Mouse (Mus musculus) urinary bladder, postnatal 10 days (tissue): ENCODE measurements around the gene Josd1.

ENCODE experiments used
- DNase-seq: peaks from one replicate; pipeline ENCODE4 v3.0.0; 2022; ENCODE audit warnings: low spot score

The Josd1 gene

DNA sequence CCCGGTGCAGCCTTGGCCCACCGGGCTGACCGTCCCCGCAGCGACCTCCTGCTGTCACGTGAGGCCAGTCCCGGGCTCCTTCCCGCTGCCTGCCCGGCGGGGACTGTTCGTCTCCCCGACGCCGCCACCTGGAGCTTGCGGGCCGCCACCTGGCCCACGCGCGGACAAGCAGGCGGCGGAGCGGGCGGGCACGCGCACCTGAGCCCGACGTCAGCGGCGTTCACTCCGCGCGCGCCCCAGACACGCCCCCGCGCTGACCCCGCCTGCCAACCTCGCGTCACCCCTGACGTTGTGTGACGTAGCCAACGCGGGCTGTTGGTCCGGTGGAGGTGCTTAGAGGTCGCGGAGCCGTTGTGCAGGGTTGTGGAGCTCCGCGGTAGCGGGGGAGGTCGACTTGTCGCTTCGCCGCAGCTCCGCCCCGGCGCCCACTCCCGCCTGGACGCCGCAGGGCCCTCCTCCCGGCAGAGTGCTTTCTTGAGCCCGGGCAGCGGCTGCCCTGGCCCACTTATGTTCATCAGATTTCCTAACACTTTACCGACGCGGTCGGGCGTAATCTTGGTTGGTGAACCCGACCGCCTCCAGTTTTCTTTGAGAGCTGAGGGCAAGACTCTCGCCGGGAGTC, at the start of gene Josd1:
Gene Josd1, minus strand, starts transcription at position 274 of the 622 bp plus-strand sequence.
- peak; percentile 93 for DNase-seq

DNA sequence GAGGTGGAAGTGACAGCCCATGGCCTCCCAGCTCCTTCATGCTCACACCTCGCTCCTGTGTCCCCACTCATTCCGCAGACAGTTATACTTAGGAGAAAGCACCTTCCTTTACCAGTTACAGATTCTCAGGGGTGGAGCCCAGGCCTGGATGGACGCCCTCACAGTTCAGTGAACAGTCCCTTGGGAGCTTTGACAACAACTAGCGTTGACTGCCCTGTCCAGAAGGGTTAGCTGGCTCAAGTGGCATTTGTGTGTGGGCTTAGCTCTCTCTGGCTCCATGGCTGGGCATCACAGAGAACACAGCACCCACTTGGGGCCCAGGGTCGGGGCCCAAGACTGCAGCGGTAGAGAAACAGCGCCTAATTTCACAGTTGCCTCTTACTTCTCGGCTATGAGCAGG, 46.6 kb upstream of the Josd1 start:
- DNase-seq: no peak

DNA sequence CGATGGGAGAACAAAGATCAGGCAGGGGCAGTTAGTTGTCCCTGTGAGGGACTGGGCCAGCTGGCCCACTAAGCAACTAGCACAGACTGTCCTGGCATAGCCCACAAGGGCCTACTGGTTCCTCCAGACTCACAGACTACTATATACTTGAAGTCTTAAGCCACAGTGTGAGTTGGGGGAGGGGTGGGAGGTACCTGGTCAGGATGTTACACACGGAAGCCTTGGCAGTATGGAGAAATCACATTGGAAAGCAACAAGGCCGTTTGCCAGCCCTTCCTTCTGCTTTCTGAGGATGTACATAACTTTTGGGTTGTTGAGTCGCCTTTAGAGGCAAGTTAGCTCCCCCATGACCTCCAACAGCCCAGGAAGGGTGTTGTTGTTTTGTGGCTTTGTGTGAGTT, 45.9 kb upstream of the Josd1 start:
- no peak for DNase-seq

DNA sequence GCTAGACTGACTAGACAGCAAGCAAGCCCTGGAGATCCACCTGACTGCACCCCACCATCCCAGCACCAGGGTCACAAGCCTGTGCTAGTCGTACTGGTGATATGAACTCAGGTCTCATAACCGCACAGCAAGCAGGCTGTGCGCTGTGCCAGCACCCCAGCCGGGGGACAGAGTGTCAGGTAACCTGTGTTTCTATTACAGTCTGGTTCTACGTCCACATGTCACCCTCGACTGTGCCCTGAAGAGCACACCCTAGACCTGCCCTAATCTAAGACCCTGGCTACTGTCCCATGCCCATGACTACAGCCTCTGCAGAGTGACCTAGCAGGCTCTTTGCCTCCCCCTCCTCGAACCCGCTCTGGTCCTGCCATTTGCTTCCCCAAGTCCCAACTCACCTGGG, 45.5 kb upstream of the Josd1 start:
- no peak for DNase-seq

DNA sequence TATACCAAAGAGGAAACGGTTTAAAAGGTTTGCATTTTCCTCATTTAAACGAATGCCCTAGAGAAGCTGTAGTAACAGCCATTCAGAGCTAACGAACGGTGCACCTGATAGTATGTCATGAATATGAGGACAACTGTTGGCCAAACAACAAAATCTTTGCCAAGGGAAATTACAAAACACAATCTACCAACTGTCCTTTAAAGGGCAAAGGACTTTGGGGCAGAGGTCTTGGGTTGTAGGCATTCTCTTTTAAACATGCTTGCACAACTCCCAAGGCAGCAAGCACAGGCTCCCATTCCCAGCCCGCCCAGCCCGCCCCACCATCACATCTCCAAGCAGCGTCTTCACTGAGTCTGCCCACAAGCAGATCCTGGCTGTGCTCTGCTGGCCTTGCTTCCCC, 43.8 kb upstream of the Josd1 start:
- DNase-seq: no peak

DNA sequence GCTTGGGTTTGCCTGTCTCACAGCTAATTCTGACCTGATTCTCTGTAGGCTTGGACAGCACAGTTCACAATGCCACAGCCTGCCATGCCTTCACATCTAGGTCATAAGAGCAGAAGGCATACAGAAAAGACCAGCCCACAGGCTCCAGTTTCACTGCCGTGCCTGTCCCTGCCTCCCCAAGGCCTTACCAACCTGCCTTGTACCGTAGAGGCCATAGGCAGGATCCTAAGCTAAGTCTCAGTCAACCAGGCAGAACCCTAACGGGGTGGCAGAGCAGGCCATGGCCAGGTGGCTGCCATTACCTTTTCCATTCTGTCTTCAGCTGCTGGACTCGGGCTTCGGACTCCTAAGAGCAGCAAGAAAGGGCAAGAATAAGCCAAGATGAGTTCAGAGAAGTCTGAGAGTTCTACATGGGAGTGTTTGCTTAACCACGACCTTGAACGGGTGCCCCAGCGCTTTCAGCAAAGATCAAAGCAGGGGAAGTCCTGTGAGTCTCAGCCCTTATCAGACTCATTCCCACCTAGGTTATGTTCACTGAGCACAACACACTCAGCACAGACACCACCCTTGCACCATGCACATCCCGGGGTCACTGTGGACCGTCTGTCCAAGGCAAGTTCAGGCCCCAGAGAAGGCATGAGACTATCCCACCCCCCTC, 41.1 kb upstream of the Josd1 start:
- no peak for DNase-seq

DNA sequence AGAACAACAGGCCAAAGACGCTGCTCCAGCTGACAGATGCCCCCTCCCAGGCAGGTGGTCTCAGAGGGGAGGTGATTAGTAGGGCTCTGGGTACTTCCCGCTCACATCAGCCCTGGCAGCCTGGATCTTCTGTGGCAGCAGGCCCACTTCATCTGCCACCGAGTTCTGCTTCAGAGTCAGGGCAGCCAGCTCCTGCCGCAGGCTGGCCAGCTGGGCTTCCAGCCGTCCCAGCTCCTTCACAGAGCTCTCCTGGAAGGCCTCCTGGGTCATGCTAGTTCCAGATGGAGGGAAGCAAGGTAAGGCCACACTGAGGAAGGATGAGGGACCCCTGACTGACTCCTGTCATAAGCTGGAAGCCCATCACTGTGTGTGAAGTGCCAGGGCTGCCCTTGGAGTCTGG, 40.6 kb upstream of the Josd1 start:
- DNase-seq: no peak

DNA sequence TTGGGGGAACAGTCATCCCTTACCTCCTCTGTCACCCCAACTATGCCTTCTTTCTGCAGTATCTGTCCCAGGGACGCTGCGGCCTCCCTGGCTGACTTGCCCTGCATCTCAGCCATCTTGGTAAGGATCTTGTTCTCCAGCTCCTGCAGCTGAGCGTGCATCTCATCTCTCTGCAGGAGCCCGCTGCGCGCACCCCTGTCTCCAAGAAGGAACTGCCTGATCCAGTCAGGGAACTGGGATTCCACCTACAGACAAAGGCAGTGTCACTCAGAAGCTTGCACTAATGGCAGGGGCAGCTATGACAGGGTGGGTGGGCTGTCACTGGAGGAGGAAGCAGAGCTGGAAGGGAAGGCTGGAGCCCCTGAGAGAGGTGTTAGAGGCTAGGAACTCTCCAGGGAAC, 40.1 kb upstream of the Josd1 start:
- DNase-seq: no peak

DNA sequence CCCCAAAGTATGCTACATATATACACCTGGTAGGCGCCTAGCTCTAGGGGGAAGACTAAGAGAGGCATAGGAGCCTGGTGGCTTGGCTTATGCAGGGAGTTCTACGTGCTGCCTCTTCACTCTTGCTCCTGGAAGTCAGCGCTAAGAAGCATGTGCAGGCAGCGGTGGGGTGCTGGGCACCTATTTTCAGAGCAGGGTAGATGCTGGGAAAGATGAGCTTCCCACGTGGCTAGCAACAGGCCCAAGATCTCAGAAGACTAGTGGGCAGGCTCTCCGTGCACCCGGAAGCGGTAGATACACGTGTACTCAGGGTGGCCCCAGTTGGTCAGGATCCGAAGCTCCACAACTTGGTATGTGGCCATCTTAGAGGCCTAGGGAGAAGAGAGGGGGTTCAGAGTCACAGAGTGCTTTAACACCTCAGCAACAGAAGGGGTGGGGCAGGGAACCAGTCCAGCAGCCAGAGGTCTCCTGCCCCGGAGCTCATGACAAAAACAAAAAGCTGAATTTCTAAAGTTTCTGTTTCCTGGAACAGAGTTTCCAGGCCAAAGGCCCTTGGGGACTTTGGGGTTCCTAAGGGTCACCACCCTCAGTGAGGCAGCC, 37.6 kb upstream of the Josd1 start:
- DNase-seq: no peak

DNA sequence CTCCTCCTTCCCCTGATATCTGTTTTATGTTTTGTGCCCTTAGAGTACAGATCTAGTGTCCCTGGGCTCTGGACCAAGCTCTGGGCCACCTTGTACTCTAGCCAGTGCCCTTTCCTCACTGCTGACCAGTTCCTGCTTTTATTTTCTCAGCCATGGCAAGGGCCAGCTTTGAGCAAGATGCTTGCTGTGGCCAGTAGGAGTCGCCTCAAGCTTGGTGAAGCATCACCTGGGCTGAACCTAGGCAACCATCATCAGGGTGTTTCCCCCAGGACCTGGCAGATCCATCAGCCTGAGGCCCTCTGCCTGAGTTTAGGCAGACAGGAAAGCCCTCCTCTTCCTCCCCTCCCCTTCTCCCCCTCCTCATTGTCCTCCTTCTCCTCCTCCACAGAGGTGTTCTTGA, 35.7 kb upstream of the Josd1 start:
- DNase-seq: no peak

DNA sequence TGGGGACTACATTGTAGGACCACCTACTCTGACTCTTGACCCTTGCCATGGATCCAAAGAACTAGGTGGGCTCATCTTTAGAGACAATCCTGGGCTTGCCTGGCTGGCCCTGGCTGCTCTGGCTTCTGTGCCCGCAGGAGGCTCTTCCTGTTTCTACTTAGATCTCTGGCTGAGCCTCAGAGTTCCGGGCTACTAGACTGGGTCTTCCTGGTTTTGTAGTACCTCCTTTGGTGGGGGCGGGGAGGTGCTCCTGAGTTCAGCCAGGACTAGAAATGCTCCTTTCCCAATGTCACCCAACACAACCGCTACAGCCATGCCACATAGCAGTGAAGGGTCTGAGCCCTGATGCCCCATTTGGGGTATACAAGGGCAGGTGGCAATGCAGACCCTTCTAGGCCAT, 33.1 kb upstream of the Josd1 start:
- no peak for DNase-seq

DNA sequence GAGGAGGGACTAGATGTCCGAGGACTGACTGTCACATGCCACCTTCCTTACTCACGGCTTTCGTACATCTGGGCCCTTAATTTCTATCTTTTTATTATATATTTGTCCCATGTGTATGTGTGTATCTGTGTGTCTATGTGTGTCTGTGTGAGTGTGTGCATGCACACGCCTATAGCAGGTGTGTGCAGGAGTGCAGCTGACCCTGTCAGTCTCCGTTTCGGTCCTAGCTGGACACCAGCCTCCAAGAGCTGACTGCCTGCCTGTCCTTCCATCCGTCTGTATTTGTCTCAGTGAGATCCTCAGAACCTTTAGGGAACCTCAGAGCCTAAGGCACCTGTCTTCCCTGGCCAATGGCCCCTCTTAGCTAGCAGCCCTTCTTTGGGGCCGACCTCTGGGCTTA, 32.5 kb upstream of the Josd1 start:
- DNase-seq: no peak

DNA sequence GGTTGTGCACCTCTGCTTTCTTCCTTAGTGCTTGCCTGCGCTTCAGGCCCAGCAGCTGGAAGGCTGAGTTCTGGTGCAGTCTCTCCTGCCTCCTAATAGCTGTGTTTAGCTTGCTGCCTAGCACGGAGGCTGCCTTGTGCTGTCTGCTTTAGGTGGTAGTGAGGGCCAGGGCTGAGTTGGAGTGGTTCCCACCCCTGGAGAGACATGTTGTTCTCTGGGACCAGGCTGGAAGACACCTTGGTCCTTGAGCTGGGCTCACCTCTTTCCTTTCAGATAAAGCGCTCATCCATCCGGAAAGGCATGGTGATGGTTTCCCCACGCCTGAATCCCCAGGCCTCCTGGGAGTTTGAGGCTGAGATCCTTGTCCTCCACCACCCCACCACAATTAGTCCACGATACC, 29.0 kb upstream of the Josd1 start:
- no peak for DNase-seq

DNA sequence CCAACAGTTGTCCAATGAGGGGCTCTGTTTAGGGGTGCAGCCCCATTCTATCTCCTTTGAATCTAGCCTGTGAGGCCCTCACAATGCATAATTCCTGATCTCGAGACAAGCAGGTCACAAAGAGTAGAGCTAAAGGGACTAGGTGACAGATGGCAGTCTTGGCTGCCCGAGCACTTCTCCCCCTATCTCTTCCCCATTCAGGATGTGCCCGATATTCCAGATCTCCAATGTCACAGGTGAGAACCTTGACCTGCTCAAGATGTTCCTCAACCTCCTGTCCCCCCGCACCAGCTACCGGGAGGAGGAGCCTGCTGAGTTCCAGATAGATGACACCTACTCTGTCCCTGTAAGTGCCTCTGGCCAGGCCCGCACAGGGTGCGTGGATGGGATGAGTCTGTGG, 27.9 kb upstream of the Josd1 start:
- DNase-seq: no peak

DNA sequence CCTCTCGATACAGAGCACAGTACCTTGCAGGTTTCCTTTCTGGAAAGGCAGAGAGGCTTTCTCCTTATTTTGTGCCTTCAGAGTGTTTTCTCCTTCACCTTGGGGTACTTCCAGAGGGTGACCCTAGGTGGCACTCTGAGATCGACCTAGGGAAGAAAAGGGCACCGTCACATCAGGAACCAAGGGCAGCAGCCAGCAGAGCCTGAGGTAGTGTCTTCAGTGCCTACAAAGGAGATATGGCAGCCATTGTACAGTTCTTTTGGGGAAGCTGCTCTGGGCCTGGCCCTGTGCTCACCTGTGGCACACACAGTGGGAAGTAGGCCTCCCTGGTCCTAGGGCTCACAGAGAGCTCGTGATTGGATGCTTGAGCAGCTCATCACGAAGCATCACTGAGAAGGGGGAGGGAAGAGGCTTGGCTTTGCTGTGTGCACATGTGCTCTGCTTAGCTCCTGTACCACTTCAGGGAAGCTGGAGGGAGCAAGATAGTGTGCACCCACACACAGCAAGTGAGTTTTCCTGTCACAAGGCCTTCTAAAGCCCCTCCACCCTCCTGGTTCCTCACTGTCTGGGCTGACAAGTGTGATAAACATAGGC, 20.6 kb upstream of the Josd1 start:
- DNase-seq: no peak

DNA sequence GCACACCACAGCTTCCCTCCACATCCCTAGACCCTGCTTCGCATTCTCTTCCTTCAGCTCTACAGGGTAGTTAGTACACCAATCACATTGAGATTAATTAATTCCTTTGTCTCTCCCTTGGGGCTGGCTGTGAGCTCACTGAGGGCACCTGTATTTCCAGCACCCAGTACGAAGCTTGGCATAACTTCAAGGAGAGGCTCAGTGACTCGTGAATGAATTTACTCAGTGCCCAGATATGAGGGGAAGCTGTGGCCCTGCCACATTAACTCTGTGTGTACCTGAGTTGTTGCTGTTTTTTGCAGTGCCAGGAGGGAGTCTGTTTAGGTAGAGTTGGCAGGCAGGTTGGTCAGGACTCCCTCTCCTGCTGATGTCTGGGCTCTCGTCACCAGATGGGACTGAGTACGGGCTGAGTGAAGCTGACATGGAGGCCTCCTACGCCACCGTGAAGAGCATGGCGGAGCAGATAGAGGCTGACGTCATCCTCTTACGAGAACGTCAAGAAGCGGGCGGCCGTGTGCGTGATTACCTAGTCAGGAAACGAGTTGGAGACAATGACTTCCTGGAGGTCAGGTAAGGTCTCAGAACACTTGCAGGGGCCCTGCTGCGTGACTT, 19.0 kb upstream of the Josd1 start:
- DNase-seq: no peak

DNA sequence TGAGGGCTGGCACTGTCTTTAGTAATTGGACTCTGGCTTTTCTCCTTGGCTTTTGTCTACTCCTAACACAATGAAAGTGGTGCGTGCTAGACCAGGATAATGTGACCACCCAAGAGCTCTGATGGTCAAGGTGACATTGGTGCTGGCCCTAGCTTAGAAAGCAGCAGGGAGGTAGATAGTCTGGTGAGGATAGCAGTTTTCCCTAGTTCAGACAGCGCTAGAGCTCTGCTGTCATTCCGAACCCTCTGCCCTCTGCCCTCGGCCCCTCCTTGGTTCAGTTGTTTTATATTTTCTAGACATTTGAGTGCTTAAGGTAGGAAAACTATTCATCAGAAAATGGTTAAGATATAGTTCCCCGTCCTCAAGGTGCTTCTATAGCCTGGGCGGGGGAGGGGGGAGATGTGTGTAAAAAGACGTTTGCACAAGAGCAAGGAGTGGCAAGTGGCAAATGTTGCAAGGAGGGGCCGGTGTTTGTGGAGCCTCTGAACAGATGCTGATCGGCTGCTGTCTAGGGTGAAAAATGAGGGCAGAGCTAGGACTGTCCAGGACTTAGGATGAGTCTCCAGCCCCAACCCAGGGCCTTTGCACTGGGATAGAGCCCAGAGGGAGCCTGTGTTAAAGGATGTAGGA, 10.0 kb upstream of the Josd1 start:
- no peak for DNase-seq

DNA sequence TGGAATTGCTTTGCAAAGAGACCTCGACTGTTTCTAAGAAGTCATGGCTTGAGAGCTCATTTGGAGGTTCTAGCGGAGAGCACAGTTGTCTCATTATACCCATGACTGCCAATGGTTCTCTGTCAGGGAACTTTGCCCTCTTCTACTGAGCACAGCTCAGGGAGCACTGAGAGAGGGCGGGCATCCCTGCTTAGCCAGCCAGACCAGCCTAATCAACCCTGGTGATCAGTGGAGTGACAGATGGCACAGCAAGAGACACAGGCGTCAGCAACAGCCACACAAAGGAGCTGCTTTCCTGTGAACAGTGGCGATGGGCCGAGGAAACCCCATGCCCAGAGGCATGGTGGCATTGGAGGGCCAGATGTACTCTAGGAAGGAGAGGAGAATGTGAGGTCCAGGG, 9.3 kb upstream of the Josd1 start:
- DNase-seq: no peak

DNA sequence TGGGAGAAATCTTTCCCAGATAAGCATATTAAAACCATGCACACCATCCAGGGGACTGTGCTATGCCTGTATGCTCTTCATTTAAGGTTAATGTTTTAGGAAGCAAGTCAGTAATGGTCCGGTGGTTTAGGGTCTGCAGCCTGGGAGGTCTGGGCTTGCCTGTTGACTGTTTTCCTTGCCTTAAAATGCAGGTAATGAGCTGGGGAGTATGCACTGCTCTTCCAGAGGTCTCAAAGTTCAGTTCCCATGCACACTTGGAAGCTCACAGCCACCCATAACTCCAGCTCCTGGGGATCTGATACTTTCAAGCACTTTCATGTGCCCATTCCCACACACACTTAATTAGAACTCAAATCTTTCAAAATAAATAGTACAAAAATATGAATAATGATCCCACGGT, 8.8 kb upstream of the Josd1 start:
- DNase-seq: no peak

DNA sequence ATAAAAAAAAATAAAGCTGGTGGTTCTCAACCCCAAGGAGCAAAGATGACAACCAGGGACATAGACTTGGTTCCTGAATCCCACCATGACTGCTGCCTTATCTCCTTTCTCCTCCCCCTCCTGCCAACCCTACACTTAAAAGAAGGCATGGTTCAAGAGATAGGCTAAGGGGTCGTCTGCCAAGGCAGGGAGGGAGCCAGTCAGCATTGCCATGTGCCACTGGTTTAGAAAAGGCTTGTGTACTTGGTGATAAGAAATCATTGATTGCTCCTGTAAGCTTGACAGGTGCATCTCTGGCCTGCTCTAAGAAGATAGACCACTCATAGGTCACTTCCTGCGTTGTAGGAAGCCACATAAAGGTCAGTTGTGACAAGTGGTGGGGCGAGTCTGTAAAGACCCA, 7.8 kb upstream of the Josd1 start:
- no peak for DNase-seq

DNA sequence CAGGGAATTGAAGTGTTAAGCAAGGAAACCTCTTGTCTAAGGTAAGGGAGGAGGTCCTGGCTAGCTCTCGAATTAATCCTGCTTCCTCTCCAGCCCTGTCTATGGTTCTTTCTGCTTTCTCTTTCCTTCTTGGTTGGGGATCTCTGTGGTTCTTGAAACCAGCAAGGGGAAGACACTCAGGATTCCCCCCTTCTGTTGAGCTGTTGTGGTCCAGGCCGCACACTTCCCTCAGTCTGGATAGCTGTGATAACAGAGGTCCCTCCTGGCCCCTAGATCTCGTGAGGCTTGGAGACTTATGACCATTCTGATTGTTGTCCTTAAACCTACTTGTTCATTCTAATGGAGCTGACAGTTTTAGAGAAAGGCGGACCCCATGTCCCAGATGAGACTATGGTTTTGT, 6.8 kb upstream of the Josd1 start:
- no peak for DNase-seq

DNA sequence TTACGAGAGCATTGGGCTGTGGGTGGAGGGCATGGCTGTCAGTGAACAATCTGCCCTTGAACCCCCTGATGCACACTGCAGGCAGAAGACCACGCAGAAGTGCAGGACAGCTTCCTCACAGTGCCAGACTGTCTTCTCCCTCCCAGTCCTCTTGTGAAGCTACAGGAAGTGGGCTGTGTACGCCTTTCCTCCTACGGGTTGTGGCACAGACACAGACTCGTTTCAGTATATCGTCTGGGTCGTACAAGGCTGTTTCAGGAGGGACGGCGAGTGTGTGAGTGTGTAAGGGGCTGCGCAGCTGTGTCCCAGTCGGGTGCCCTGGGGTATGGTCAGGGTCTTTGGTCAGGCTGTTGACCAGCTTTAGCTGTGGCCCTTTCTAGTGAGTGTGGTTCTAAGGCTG, 6.0 kb upstream of the Josd1 start:
- DNase-seq: no peak

DNA sequence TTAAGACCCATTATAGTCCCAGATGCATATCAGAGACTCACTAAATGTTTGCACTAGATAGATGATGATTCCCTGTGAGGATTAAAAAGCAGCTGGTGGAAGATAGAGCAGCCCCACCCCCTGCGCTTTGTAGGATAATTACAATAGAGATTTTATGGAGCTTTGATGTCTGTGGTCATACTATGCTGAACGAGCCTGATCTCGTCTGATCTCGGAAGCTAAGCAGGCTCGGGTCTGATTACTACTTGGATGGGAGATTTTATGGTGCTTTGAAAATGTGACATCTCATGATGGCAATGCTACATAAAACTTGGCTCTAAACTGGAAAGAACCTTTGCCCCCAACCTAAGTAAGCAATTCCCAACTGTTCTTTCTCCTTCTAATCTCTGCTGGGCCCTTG, 4.6 kb upstream of the Josd1 start:
- DNase-seq: no peak
